Mouse (Mus musculus): ENCODE data around the gene Rbpj.

Rbpj gene

DNA sequence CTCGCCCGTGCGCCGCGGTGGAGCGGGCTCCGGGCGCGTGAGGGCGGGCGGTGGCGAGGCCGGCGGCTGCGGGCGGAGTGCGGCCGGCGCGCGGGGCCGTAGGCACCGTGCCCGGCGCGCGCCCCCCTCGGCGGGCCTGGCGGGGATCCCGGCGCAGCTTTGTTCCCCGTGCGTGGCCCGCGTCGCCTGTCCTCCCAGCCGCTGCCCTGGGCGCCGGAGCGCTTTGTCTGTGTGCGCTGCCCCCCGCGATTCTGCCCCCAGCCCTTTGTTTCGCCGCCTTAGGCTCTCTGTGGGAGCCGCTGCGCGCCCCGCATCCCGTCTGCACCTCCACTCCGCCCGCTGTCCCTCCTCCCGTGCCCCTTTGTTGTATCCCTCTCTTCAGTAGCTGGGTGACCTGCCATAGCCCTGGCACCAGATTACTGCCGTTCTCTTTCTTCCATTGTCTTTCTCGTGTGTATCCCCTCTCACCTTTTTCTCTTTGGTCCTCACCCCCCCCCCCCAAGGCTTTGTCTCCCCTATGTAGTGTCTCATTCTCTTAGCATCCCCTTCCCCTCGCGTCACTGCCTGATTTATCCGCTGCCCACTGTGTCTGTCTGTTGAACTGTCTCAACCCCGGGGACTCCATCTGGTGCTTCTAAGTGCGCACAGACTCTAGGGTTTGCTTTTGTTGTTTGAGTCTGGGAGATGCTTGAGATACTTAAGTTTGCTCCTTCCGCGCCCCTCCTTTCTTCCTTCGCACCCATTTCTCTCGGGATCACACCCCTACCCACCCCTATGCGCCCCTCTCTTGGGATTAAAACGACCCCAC is 125.1 kb downstream of the Rbpj start:
- peak; percentile 40 for DNase-seq (ENCODE audit: low read depth, low spot score)

DNA sequence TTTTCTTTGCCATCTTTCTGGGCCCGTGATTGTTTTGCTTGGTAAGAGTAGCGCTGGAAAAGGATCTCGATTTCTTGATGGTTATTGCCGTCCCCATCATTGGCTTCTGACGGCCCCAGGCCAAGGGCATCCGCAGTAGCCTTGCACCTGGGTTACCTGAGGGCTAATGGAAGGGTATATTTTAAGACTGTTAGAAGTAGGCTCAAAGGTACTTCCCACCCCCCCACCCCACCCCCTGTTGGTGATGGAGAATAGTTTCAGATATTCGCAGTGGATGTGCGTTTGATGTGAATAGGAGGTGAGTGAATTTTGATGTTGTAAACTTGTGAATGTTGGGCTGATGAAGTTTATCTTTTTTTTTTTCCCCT is 125.7 kb downstream of the Rbpj start:
- no peak for DNase-seq (ENCODE audit: low read depth, low spot score)

GRCm38 (mm10) chr5:53593080-53593688 is 127.2 kb downstream of the Rbpj start:
- DNase-seq (ENCODE audit: low read depth, low spot score), result no peak

DNA sequence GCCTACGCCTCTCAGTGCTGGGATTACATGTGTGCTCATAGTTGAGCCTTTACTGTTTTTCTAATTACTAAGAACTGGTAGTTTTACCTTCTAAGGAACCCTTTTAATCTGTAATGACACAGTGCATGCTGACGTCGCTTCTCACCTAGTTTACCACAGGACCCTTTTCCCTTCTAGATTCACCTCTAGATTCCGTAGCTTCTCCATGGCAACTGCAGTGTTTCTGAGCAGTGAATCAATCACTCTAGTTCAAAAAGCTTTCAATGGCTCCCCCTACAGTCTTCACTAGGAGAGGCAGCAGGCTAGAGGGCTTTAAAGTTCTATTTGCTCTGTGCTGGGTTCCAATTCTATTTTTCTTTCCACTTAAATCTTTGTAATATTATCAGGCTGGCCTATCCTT is 128.3 kb downstream of the Rbpj start:
- peak; percentile 59 for DNase-seq (ENCODE audit: low read depth, low spot score)

GRCm38 (mm10) chr5:53598510-53598909 is 132.6 kb downstream of the Rbpj start:
- DNase-seq (ENCODE audit: low read depth, low spot score), result no peak

DNA sequence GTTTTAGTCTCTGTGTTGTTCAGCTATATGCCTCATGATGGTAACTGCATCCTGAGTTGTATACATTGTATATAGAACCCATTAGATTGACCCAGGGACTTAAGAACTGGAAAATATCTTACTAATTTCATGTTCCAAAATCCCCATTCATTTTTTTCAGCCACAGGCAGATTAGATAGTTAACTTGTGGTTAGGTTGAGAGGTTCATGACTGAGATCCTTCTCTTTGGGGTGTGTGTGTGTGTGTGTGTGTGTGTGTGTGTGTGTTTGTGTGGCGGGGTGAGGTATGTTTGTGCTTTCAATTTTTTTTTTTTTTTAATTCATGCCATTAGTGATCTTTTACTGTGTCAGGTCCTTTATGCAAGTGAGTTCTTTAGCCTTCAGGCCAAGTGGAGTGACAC is 133.2 kb downstream of the Rbpj start:
- DNase-seq (ENCODE audit: low read depth, low spot score), result no peak

DNA sequence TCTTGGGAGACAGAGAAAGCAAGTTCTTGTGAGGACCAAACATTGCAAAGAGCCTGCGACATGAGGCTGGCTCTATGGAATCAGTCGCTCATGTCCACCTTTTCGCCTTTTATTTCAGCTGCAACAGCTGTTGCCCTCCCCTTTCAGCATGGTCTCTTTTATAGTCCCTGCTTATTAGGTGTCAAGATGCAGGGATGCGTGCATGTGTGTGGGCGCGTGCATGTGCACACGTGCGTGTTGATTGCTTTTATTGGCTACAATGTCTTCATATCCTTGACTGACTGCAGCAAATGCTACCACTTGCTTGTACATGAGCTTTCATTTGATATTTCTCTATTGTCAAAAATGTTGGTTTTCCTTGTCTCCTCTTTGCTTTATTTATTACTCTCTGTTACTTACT is 136.2 kb downstream of the Rbpj start:
- DNase-seq (ENCODE audit: low read depth, low spot score), result no peak

DNA sequence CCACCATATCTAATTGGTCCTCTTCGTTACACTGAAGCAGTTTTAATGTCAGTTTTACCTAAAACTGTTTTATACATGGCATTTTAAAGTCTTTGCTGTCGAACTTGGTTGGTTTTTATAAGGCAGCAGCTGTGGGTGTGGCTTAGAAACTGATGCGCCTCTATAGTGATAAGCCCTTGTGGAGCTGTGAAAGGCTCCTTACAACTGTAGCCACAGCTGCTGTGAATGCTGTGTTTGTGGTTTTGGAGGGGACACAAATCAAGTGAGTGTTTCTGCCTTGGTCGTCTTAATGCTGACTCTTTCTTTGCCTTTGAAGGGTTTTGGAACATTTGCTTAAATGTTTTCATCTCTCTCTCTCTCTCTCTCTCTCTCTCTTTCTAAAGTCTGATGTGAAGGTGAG is 139.5 kb downstream of the Rbpj start:
- no peak for DNase-seq (ENCODE audit: low read depth, low spot score)

DNA sequence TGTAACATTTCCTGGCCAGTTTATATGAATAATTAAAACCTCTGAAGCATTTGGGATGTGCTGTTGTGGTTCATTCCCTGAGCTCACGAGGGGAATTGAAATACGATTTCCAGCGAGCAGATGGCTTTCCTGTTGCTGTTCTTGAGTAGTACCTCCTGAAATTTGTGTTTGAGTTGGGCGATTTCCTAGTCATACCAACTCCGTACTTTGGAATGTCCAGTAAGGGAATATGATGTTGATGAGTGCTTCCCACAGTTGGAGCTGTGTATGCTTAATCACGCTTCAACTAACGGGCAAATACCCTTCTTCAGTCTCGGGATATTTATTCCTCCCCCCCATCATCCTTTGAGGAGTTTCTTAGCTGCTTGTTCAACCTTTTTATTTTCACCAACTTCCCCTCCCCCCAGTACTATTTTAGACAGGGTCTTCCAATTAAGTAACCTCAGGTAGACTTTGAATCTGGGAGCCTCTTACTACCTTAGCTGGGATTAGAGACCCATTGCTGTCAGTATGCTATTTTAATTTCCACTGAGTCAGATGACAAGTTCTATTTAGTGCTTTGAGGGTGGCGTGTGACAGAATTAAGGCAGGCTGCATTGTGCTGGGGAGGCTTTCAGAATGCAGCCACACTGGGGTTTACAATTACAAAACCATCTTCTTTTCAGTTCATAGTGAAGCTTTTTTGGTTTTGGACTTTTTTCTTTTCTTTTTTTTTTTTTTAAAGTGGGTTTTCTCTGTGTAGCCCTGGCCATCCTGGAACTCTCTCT is 141.5 kb downstream of the Rbpj start:
- DNase-seq (ENCODE audit: low read depth, low spot score), result no peak

DNA sequence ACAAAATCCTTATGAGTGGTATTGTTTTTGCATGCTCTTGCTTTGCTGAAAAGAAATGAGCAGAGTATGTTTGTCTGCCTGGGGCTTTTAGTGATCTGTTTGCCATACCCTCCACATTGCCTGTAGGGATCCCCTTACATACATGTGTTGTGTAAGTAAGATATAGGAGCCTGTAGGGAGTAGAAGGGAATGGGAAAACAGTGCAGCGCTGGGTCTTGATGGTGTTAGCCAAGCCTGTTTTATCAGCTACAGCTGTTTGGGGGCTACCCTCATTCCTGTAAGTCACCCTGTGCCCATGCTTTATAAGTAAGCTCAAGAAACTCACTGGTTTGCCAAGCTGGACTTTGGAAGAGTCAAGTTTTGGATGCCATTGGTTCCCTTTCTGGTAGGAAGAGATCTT is 152.9 kb downstream of the Rbpj start:
- DNase-seq (ENCODE audit: low read depth, low spot score), result no peak

- no peak for DNase-seq (ENCODE audit: low read depth, low spot score)
Measured at GRCm38 (mm10) chr5:53632026-53632425, 166.1 kb downstream of the Rbpj start.

DNA sequence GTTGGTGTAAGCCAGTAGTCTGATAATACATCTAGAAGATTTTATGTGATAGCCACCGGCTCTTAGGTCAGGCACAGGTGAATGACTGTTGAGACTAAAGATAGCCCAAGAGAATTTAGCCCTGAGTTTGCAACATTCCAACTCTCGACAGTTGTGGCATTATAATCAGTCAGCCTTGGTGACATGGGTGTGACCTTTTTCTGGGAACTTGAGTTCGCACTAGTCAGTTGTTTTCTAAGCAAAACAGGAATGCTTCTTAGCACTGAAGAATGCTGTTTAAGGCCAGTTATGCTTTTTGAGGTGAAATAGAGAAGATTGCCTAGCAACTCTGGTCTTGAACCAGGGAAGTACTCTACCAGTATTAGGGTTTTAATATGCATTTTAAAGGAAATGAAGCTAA is 170.8 kb downstream of the Rbpj start:
- DNase-seq (ENCODE audit: low read depth, low spot score), result no peak

DNA sequence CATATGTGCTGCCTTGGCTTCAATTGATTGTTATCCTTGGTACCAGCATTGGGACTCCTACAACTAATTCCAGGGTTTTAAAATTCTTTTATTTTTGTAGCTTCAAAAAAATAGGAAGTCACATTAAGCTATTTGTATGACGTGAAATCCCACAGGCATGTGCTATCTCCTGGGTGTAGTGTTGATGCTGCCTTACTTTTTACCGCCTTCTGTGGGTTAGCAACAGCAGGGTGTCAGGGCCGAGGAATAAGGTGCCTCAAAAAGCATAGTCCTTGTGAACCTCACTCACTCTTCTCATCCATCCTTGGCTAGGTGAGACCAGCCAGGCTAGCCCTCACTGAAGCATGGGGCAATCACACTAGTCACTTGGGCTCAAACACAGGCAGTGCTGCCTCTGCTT is 171.3 kb downstream of the Rbpj start:
- no peak for DNase-seq (ENCODE audit: low read depth, low spot score)

- peak; percentile 20 for DNase-seq (ENCODE audit: low read depth, low spot score)
Measured at GRCm38 (mm10) chr5:53638647-53639046, 172.7 kb downstream of the Rbpj start.

GRCm38 (mm10) chr5:53646669-53647068 is 180.7 kb downstream of the Rbpj start:
- DNase-seq (ENCODE audit: low read depth, low spot score), result no peak

DNA sequence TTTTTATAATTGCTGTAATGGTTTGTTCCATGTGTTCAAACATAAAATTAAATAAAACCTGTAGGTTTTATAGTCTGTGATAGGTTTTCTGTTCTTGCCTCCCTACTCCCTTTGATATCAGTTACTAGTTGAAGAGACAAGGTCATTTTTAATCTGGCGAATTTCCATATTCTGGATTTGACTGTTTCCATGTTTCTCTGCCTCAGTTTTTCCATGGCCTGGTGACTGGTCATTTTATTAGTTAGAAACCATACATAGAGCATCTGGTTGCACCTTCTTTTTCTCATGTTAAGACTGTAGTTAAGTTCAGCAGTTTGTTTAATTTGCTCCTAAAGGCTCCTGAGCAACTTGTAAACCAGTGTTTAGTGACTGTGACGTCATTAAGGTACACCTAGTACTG is 181.4 kb downstream of the Rbpj start:
- DNase-seq (ENCODE audit: low read depth, low spot score), result no peak

- no peak for DNase-seq (ENCODE audit: low read depth, low spot score)
Measured at GRCm38 (mm10) chr5:53656596-53656995, 190.6 kb downstream of the Rbpj start.

DNA sequence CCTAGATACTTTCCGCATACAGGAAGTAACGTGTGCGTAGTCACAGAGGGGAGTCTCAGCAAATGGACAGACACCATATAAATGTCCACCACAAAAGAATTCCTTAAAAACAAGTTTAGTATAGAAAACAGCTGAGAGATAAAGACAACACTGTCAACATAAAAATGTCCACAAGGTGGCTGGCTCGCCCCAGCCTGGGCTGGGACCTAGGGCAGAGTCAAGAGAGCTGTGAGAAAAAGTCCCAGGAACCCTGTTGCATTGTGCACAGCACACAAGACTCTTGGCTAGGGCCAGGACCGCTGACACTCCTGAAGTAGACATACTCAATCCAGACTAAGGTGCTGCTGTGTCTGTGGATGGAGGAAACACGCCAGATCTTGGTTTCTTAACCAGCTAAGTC is 192.0 kb downstream of the Rbpj start:
- peak; percentile 18 for DNase-seq (ENCODE audit: low read depth, low spot score)

- DNase-seq (ENCODE audit: low read depth, low spot score), result no peak
Measured at GRCm38 (mm10) chr5:53661508-53661907, 195.6 kb downstream of the Rbpj start.

DNA sequence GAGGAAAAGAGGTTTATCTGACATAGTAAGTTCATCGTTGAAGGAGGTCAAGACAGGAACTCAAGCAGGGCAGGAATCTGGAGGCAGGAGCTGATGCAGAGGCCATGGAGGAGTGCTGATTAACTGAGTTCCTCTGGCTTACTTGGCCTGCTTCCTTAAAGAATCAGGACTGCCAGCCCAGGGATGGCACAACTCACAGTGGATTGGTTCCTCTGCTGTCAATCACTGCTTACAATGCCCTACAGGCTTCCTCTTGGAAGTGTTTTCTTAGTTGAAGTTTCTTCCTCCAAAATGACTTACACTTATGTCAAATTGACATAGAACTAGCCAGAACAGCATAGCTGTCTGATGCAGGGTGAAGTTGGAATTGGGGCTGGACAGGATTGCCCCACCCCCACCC is 196.5 kb downstream of the Rbpj start:
- DNase-seq (ENCODE audit: low read depth, low spot score), result no peak

DNA sequence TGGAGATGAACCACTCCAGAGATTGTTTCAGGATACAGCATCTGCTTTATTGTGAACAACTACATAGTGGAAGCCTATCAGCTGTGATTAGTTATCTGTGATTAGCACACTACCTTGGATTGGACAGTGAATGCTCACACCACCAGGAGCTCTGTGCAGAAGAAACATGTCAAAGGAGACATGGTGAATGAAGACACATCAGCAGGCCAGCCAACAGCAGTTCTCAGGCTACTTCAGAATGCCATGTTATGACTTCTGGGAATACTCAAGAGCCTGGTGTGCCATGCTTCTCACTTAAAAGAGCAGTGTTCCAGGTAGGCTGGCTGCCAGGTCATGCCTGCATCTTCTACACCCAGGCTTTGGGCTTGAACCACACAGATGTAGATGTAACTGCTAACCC is 197.7 kb downstream of the Rbpj start:
- no peak for DNase-seq (ENCODE audit: low read depth, low spot score)

- no peak for DNase-seq (ENCODE audit: low read depth, low spot score)
Measured at GRCm38 (mm10) chr5:53668021-53668420, 202.1 kb downstream of the Rbpj start.

All from forelimb bud, embryonic 11.5 days (tissue).